Mouse (Mus musculus) kidney, adult 11 months (tissue): ENCODE data around the gene Hdgfl3.

ENCODE experiments used
- DNase-seq: peaks from one replicate; pipeline ENCODE4 v3.0.0; 2022

Hdgfl3 gene

GRCm38 (mm10) chr7:81934267-81934745, at the start of gene Hdgfl3:
Gene Hdgfl3, minus strand, starts transcription at chr7:81934473.
- DNase-seq, result peak; percentile 67

DNA sequence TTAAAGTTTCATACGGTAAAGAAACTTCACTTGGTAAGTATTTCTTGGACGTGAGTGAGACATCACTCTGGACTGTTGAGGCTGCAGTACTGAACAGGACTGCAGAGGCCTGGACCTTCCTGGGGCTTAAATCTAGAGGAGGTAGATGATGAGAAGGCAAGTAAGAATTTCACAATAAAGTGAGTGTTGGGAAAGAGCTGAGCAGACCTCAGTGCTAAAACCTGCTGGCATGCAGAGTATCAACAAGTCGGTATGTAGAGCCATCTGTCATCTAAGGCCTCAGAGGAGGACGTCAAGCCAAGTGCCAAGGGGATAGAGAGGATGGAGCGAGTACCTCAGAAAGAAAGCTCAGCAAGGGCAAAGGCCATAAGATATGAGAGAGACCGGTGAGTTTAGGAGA, 49.4 kb upstream of the Hdgfl3 start:
- no peak for DNase-seq

GRCm38 (mm10) chr7:81978304-81978703, 44.0 kb upstream of the Hdgfl3 start:
- no peak for DNase-seq

GRCm38 (mm10) chr7:81974616-81975015, 40.3 kb upstream of the Hdgfl3 start:
- DNase-seq, result no peak

- no peak for DNase-seq
Observed at GRCm38 (mm10) chr7:81973939-81974338, 39.7 kb upstream of the Hdgfl3 start.

DNA sequence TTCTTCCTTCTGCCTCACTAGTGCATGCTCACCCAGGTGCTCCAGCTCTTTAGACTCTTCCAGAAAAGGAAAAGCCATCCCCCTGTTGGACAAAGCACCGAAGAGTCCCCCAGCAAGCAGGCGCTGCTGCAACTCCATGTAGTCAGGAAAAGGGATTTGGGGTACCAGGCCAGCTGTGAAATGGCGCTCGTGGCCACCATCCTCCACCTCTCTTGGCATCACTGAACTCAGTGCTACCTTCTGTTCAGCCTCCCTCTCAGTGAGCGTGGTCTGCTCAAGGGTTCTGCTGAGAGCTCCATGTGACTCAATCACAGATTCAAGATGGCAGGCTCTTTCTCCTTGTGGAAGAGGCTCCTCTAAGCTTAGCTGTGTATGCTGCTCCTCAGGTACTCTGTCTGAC, 39.1 kb upstream of the Hdgfl3 start:
- no peak for DNase-seq

DNA sequence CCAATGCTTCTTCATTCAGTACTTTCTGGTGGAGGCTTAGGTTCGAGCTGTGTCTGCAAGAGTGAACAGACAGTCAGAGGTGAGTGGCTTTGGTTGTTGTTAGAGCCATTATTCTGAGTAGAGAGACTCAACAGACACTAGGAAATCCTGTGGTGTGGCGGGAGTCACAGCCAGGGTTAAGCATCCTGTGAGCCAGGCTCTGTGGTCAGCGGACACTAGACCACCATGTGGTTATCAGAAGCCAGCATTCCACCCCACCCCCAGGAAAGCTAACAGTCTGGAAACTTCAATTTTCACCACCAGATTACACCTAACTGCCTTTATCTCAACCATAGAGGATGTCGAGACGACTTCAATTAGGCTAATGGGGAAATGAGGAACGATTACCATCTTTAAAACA, 34.7 kb upstream of the Hdgfl3 start:
- no peak for DNase-seq

DNA sequence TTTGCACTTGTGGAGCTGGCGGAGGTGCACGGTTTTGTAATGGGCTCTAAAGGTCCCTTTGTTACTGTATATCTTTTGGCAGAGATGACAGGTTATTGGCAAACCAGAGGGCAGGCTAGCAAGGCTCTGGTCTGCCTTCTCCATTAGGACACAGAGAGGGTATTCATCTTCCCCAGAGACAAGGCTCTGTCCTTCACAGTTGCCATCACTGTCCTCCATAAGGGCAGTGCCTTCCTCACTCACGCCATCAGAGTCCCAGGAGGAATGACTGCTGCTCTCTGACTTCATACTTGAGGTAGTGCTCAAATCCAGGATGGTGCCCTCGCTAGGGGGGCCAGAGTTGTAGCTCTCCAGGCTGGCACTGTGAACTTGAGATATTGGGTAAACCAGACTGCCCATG, 34.2 kb upstream of the Hdgfl3 start:
- DNase-seq, result no peak

- no peak for DNase-seq
Observed at GRCm38 (mm10) chr7:81966195-81966594, 31.9 kb upstream of the Hdgfl3 start.

- DNase-seq, result no peak
Observed at GRCm38 (mm10) chr7:81959704-81960103, 25.4 kb upstream of the Hdgfl3 start.

DNA sequence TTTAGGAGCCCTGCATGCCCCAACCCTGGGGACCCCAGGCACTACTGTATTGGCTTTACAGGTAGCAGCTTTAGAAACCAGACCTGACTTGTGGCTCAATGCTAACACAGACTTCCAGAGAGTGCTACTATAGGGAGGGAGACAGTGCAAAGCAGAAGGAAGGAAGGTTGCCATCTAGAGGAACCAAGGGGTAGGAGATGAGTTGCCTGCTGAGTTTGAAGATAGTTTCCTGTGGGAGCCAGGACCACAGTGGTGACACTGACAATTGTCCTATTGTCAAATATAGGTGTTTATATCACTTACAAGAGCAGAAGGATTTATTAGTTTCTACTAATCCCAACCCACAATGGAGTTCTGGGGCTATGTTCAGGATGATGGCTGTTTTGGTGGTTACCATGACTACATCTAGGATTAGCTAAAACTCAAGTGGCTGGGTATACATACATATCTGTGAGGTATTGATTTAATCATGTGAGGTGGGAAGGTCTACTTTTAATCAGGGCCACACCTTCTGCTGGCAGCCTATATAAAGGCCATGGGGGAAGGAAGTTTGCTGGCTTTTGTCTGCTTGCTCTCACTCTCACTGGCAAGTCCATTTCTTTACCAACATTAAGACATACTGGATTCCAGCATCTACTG, 20.1 kb upstream of the Hdgfl3 start:
- DNase-seq, result no peak

- DNase-seq, result no peak
Observed at GRCm38 (mm10) chr7:81950499-81950898, 16.2 kb upstream of the Hdgfl3 start.

DNA sequence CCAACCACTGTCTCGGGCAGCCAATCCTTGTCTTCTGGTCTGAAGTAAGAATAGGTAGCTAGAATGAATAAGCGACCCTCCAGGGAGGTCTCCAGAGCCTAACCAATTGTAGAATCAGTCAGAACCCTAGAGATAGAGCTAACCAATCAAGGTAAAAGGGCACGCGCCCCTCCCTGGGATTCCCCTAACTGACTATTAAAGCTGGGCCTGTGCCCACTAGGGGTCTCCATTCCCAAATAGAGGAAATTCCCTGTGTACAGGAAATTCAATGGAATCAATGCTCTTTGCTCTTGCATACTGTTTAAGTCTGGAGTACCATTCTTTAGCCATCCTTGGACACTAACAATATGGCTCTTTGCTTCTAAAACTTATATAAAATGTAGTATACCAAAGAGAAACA, 11.1 kb upstream of the Hdgfl3 start:
- DNase-seq, result no peak

DNA sequence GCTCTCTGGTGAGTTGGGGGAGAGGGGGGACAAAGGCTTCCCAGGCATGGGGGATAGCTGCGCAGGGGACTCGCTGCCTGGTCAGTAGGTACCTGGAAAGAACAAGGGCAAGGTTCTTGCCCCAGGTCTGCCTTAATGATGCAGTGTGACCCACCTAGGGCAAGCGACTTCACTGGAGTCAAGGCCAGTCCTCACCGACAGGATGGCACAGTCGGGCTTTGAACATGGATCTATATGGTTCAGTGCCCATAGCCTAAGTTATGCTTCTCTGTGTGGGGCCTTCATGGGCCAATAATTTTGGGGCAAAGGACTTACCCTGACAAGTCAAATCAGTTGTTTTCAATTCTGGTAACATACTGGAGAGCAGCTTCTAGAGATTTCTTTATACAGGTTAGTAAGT, 533 bp upstream of the Hdgfl3 start:
- DNase-seq, result peak; percentile 11

DNA sequence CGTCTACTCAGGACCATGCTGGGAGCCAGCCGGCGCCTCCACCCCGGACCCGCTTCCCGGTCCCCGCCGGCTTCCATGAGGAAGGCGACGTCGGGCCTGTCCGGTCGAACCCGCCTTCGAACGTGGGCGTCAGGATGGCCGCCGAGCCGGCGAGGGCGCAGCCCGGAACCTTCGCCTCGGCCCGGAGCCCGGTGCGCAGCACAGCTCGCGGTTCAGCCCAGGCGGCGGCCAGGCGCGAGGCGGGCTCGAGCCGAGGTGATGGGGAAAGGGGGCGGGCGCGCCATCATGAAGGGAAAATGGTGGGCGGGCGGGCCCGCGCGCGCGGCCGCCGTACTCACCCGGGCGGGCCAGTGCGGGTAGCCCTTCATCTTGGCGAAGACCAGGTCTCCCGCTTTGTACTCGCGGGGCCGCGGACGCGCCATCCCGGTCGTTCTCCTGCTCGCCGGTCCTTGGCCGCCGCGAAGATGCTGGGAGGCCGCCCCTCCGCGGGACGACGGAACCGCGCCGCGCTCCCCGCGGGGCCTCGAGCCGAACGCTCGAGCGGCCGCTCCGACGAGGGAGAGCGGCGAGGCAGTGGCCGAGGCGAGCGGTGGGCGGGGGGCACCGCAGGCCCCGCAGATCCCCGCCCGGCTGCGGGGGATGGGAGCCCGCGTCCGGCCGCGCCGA, 539 bp downstream of the Hdgfl3 start:
- DNase-seq, result peak; percentile 15

DNA sequence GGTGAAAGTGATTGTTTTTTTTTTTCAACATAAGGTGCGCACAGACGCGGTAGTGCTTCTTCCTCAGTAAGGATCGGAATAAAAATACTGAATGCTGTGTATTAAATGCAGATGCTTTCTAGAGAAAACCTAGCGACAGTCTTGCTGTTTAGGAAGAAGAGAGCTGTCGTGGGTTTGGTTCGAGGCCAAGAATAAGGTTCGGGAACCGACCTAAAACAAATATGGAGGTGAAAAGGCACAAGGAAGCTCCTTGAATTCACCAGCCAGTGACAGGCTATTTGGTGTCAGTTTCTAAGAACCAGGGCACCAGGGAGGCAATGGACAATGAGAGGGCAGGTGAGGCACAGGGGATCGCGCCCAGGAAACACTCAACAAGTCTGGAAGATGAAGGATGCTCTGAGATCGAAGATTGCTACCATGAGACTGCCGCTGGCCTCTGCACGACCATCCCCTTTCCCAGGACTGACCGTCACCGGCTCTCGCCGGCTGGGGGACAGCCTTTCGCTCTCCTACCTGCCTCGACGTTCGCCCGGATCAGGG, 1.1 kb downstream of the Hdgfl3 start:
- DNase-seq, result no peak

DNA sequence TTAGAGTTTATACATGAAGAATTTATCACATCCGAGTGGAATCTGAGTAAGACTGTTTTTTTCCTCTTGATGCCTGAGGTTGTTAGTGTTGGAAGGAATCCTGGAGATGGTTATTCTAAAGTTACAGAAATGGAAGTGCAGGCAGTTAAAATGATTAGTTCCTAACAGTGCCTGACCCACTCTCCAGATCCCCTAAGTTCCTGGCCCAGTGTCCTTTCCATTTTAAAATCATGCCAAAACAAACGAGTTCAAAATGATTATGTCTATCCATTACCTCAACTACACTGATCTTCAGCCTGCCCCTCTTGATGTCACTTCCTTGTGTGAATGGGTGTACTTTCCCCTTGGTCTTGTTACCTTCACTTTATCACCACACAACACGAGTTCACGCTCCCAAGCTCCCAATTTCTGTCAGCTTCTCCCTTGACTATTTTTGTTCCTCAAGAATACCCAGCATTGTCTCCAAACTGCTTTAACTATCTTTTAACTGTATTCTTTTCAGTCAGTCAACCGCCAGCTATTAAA, 1.7 kb downstream of the Hdgfl3 start:
- no peak for DNase-seq

DNA sequence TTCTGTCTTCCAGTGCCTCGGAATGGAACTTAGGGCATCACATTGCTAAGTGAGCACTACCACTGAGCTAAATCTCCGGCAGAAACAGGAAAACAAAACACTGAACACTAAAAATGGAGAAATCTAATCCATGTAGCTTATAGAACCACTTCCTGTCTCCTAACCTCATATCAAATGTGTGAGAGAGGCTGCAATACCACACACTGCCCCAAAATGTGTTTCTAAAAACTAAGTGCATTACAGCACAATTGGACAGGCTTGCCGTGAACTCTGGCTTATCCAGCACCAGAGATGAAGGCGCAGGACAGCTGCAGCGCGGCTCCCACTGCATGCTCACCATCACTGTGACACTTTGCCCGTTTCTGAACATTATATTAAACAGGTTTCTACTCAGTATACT, 5.3 kb downstream of the Hdgfl3 start:
- DNase-seq, result no peak

DNA sequence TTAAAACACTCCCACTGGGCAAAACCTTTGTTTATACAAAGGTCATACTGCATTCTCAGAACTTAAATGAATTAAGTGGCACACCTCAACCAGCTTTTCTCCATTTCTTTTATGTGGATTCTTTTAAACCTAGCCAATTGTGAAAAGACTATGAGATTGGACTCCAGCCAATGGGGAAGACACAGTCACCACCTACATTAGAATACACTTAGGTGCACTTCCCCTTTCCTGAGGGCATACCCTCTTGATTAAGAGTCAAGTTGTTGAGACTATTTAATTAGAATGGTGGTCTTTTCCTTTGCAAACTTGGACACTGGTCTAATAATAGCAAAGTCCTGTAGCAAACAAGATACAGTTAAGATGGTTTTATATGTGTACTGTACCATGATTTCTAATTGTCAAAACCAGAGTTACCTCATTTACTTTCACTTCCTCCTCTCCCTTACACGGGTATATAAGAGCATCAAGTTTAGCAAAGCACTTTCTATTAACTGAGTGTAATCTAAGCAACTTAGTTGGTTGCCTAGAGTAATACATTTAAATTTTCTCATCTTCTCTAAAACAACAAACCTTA, 12.8 kb downstream of the Hdgfl3 start:
- no peak for DNase-seq

GRCm38 (mm10) chr7:81920314-81920713, 14.0 kb downstream of the Hdgfl3 start:
- DNase-seq, result no peak

- no peak for DNase-seq
Observed at GRCm38 (mm10) chr7:81918316-81918715, 16.0 kb downstream of the Hdgfl3 start.

- no peak for DNase-seq
Observed at GRCm38 (mm10) chr7:81904926-81905325, 29.3 kb downstream of the Hdgfl3 start.

DNA sequence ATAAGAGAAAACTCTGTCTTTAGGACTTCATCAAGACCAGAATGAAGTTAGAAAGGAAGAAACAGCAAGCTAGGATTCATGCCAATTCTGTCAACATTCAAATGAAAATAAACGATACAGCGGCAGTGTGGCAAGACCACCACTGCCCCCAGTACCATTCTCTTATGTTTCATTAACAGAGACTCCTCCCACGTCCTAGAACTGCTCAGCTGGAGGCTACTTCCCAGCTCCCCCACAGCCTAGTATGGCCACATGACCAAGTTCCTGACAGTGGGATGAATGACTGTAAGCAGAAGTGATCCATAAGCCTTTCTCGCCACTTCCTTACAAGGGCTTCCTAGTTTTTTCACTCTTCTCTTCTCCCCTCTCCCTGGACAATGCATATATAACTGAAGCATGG, 30.2 kb downstream of the Hdgfl3 start:
- DNase-seq, result no peak

- DNase-seq, result no peak
Observed at GRCm38 (mm10) chr7:81899361-81899760, 34.9 kb downstream of the Hdgfl3 start.
